Mouse (Mus musculus): ENCODE data around the gene Mipep. TPM values are rescaled to one million over a fixed set of nuclear protein-coding genes. Genes with fewer than 3 reads are reported as not detected.

Mipep gene
- polyA plus RNA-seq (2014; fragmentation: Nextera tagmentation; extraction: Ambion mirVana), result 26.3 and 27.3 TPM in 2 replicates

DNA sequence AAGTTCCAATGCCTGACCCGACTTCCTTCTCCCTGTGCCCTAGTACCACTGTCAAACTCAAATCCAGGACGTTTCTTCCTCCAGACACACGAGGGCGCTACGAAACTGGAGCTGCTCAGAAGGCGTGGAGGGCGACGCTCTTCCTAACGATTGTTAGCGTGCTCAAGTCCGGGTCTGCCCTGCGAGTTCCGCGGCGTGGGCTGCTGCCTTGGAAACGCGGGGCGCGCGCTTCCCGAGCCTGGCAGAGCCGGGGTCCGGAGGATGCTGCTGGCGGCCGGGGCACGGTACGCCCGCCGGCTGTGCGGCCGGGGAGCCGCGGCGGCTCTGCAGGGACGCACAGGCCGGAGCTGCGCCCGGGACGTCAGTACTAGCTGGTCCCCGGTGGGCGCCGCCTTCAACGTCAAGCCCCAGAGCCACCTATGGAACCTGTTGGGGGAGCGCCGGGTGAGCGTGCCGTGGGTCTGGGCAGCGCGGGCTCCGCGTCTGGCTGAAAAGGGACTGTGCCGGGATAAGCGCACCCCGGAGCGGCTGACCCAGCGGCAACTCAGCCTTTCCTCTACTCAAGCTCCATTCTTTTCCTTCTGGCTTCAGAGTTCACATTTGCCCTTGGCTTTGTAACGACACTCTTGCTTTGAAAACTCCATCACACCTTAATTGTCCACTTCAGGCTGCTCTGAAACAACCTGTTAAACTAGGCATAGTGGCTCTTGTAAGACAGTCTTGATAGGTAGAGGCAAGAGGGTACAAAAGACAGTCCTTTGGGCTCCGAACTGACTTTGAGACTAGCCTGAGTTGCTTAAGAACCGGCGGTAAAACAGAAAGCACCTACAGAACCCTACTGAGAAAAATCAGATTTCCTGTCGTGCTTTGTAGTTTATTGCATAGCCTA is at the start of gene Mipep:
Gene Mipep (plus strand): TSS at position 147 of the 889 bp plus-strand sequence.
- ATAC-seq (replicated peaks; ENCODE audit: low FRiP score), result peak; percentile 93
- Histone ChIP-seq H3K4me3 (ENCODE audit: low read depth, low read length) (peak within 1 kb of the TSS; percentile 90), H3K27ac (ENCODE audit: low read depth, low read length) (no peak within 1 kb of the TSS), H3K9me3 (ENCODE audit: control insufficient read depth, low read length) (no peaks in the 10 kb centered on the region), H3K36me3 (ENCODE audit: control insufficient read depth, insufficient read depth, low read length) (no peaks in the 10 kb centered on the region), H3K9ac (ENCODE audit: low read length) (peak within 1 kb of the TSS; percentile 76), H3K4me2 (ENCODE audit: low read depth, low read length, severe bottlenecking) (peak within 1 kb of the TSS; percentile 83), H3K27me3 (ENCODE audit: control insufficient read depth, insufficient read depth, low read length) (no peaks in the 10 kb centered on the region), H3K4me1 (replicated peaks; ENCODE audit: control insufficient read depth, insufficient read depth, low read length) (no peaks in the 10 kb centered on the region)
- peak; percentile 94 for DNase-seq (ENCODE audit: low spot score)
- WGBS, result under 1% methylated on average over 61 of the region's 61 CpGs

GRCm38 (mm10) chr14:60735206-60735605 is 49.2 kb upstream of the Mipep start:
- DNase-seq (ENCODE audit: low spot score) (no peak), ATAC-seq (replicated peaks; ENCODE audit: low FRiP score) (no peak)
- no peaks in the 10 kb centered on the region; the same call in 1 of the 2 replicates for H3K36me3 ChIP-seq (ENCODE audit: control insufficient read depth, insufficient read depth, low read length)
- no peaks in the 10 kb centered on the region for H3K9me3 ChIP-seq (ENCODE audit: control insufficient read depth, low read length)
- peaks cover 23% of the 10 kb centered on the region for H3K4me1 ChIP-seq (replicated peaks; ENCODE audit: control insufficient read depth, insufficient read depth, low read length)
- H3K27me3 ChIP-seq (ENCODE audit: control insufficient read depth, insufficient read depth, low read length), result no peaks in the 10 kb centered on the region
- H3K4me3 ChIP-seq (ENCODE audit: low read depth, low read length), result no peak overlapping the region
- H3K4me2 ChIP-seq (ENCODE audit: low read depth, low read length, severe bottlenecking), result no peak overlapping the region
- 72% methylated on average over 5 of the region's 5 CpGs for WGBS
- H3K27ac ChIP-seq (ENCODE audit: low read depth, low read length), result no peak overlapping the region
- H3K9ac ChIP-seq (ENCODE audit: low read length), result no peak overlapping the region

- Histone ChIP-seq H3K4me3 (ENCODE audit: low read depth, low read length) (no peak overlapping the region), H3K27ac (ENCODE audit: low read depth, low read length) (peak overlapping the region; percentile 55), H3K9me3 (ENCODE audit: control insufficient read depth, low read length) (no peaks in the 10 kb centered on the region), H3K4me2 (ENCODE audit: low read depth, low read length, severe bottlenecking) (no peak overlapping the region), H3K27me3 (ENCODE audit: control insufficient read depth, insufficient read depth, low read length) (no peaks in the 10 kb centered on the region), H3K9ac (ENCODE audit: low read length) (peak overlapping the region; percentile 1; the same call in 1 of the 2 replicates), H3K4me1 (replicated peaks; ENCODE audit: control insufficient read depth, insufficient read depth, low read length) (peaks cover 23% of the 10 kb centered on the region), H3K36me3 (ENCODE audit: control insufficient read depth, insufficient read depth, low read length) (no peaks in the 10 kb centered on the region; the same call in 1 of the 2 replicates)
- WGBS, result 60% methylated on average over 13 of the region's 13 CpGs
- ATAC-seq (replicated peaks; ENCODE audit: low FRiP score) (no peak), DNase-seq (ENCODE audit: low spot score) (no peak)
These were observed 48.4 kb upstream of the Mipep start for GRCm38 (mm10) chr14:60735848-60736547.

DNA sequence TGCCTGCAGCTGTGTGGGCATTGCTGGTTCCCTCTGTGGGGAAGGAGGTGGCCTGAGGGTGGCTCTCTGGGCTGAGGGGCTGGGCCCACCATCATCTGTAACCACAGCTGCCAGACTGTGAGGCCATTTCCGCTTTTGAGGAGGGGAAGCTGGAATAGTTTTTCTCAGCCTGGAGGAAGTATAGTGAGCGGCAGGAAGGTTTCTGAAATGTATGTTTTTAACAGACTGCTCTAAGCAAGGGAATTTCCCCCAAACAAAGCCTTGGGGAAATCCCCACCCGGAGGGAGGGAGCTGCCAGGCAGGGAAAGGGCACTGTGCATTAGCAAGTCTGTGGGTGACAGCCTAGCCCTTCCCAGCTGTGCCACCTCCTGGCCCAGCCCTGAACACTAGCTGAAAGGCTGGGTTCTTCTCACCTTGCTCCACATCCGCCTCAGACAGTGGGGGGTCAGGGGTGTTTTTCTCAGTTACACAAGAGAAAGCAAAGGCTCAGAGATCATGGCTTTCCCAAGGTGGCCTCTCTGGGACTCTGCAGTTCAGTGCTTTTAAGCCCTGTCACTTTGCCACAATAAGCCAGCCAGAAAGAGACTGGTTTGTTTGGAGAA is 47.7 kb upstream of the Mipep start:
- Histone ChIP-seq H3K4me2 (ENCODE audit: low read depth, low read length, severe bottlenecking) (0 out of 2 replicates have a peak overlapping the region, but pooled peaks have one; percentile 2), H3K9me3 (ENCODE audit: control insufficient read depth, low read length) (no peaks in the 10 kb centered on the region), H3K4me1 (replicated peaks; ENCODE audit: control insufficient read depth, insufficient read depth, low read length) (peaks cover 23% of the 10 kb centered on the region), H3K36me3 (ENCODE audit: control insufficient read depth, insufficient read depth, low read length) (no peaks in the 10 kb centered on the region; the same call in 1 of the 2 replicates), H3K27me3 (ENCODE audit: control insufficient read depth, insufficient read depth, low read length) (no peaks in the 10 kb centered on the region), H3K27ac (ENCODE audit: low read depth, low read length) (peak overlapping the region; percentile 55), H3K9ac (ENCODE audit: low read length) (peak overlapping the region; percentile 33; the same call in 1 of the 2 replicates), H3K4me3 (ENCODE audit: low read depth, low read length) (no peak overlapping the region)
- 7% methylated on average over 4 of the region's 4 CpGs for WGBS
- no peak for DNase-seq (ENCODE audit: low spot score)
- 0 out of 2 replicates have a peak, but pooled peaks have one; percentile 52 for ATAC-seq (replicated peaks; ENCODE audit: low FRiP score)

DNA sequence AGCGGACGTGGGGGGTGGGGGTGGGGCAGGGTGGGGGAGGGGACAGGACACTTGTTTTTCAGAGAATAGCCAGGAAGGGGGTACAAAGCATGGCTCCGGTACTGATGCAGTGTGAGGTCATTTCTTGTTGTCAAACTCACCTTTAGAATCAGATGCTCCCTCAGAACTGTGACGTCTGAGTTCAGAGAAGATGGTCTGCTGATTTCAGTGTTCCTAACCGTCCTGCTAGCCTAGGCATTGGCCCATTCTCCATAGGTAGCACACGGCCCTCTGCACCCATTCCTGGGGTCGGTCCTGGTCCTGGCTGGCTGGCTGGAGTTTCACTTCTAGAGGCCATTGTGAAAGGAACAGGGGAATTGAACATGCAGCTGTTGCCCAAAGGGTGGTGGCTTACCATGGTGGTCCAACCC is 47.2 kb upstream of the Mipep start:
- Histone ChIP-seq H3K4me2 (ENCODE audit: low read depth, low read length, severe bottlenecking) (no peak overlapping the region), H3K27me3 (ENCODE audit: control insufficient read depth, insufficient read depth, low read length) (no peaks in the 10 kb centered on the region), H3K36me3 (ENCODE audit: control insufficient read depth, insufficient read depth, low read length) (no peaks in the 10 kb centered on the region; the same call in 1 of the 2 replicates), H3K9ac (ENCODE audit: low read length) (no peak overlapping the region), H3K9me3 (ENCODE audit: control insufficient read depth, low read length) (no peaks in the 10 kb centered on the region), H3K4me3 (ENCODE audit: low read depth, low read length) (no peak overlapping the region), H3K27ac (ENCODE audit: low read depth, low read length) (peak overlapping the region; percentile 55; the same call in 1 of the 2 replicates), H3K4me1 (replicated peaks; ENCODE audit: control insufficient read depth, insufficient read depth, low read length) (peaks cover 23% of the 10 kb centered on the region)
- DNase-seq (ENCODE audit: low spot score), result no peak
- no peak for ATAC-seq (replicated peaks; ENCODE audit: low FRiP score)
- 16% methylated on average over 7 of the region's 7 CpGs for WGBS

DNA sequence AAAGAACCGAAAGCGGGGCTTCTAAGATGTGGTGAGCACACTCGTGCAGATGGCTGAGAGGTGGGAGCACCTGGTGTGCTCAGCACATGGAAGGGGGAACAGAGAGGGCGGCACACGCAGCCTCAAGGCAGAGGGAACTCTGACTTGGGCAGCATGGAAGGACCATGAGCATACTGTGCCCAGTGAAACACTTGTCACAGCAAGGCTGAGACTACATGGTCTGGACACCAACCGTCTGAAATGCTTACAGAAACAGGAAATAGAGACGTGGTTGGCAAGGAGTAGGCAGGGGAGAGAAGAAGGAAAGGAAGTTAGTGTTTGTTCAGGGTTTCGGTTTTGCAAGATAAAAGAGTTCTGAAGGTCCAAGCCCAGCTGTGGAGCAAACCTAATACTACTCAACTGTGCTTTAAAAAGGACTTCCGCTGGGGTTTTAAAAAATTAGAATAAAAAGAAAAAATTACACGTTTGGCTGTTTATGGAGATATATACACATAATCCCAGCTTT is 45.9 kb upstream of the Mipep start:
- DNase-seq (ENCODE audit: low spot score) (no peak), ATAC-seq (replicated peaks; ENCODE audit: low FRiP score) (no peak)
- Histone ChIP-seq H3K9me3 (ENCODE audit: control insufficient read depth, low read length) (no peaks in the 10 kb centered on the region), H3K9ac (ENCODE audit: low read length) (no peak overlapping the region), H3K36me3 (ENCODE audit: control insufficient read depth, insufficient read depth, low read length) (no peaks in the 10 kb centered on the region), H3K4me3 (ENCODE audit: low read depth, low read length) (no peak overlapping the region), H3K27me3 (ENCODE audit: control insufficient read depth, insufficient read depth, low read length) (no peaks in the 10 kb centered on the region), H3K27ac (ENCODE audit: low read depth, low read length) (no peak overlapping the region), H3K4me1 (replicated peaks; ENCODE audit: control insufficient read depth, insufficient read depth, low read length) (peaks cover 21% of the 10 kb centered on the region), H3K4me2 (ENCODE audit: low read depth, low read length, severe bottlenecking) (no peak overlapping the region)
- 65% methylated on average over 10 of the region's 10 CpGs for WGBS

DNA sequence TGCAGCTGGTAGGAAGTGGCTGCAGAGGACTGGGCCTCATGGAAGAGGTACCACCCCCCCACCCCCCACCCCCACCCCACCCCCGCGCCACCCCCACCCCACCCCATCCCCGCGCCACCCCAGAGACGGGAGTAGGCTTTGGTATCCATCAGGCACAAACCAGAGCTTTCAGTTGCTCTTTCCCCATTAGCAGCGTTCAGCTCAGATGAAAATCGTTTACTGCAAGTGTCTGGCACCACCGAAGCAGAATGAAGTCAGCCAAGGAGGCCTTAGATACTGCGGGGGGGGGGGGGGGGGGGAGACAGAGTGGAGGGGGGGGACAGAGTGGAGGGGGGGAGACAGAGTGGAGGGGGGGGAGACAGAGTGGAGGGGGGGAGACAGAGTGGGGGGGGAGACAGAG is 45.2 kb upstream of the Mipep start:
- Histone ChIP-seq H3K9ac (ENCODE audit: low read length) (no peak overlapping the region), H3K4me1 (replicated peaks; ENCODE audit: control insufficient read depth, insufficient read depth, low read length) (peaks cover 21% of the 10 kb centered on the region), H3K9me3 (ENCODE audit: control insufficient read depth, low read length) (no peaks in the 10 kb centered on the region), H3K36me3 (ENCODE audit: control insufficient read depth, insufficient read depth, low read length) (no peaks in the 10 kb centered on the region), H3K4me2 (ENCODE audit: low read depth, low read length, severe bottlenecking) (no peak overlapping the region), H3K4me3 (ENCODE audit: low read depth, low read length) (no peak overlapping the region), H3K27ac (ENCODE audit: low read depth, low read length) (no peak overlapping the region), H3K27me3 (ENCODE audit: control insufficient read depth, insufficient read depth, low read length) (no peaks in the 10 kb centered on the region)
- WGBS, result no CpG with 5 or more reads among the region's 9 CpGs
- DNase-seq (ENCODE audit: low spot score) (no peak), ATAC-seq (replicated peaks; ENCODE audit: low FRiP score) (no peak)

GRCm38 (mm10) chr14:60739616-60740015 is 44.8 kb upstream of the Mipep start:
- H3K27ac ChIP-seq (ENCODE audit: low read depth, low read length), result no peak overlapping the region
- no peak overlapping the region for H3K9ac ChIP-seq (ENCODE audit: low read length)
- H3K9me3 ChIP-seq (ENCODE audit: control insufficient read depth, low read length), result no peaks in the 10 kb centered on the region
- ATAC-seq (replicated peaks; ENCODE audit: low FRiP score) (no peak), DNase-seq (ENCODE audit: low spot score) (no peak)
- H3K27me3 ChIP-seq (ENCODE audit: control insufficient read depth, insufficient read depth, low read length), result no peaks in the 10 kb centered on the region
- H3K4me1 ChIP-seq (replicated peaks; ENCODE audit: control insufficient read depth, insufficient read depth, low read length), result peaks cover 21% of the 10 kb centered on the region
- H3K36me3 ChIP-seq (ENCODE audit: control insufficient read depth, insufficient read depth, low read length), result no peaks in the 10 kb centered on the region
- no peak overlapping the region for H3K4me3 ChIP-seq (ENCODE audit: low read depth, low read length)
- no peak overlapping the region for H3K4me2 ChIP-seq (ENCODE audit: low read depth, low read length, severe bottlenecking)
- 75% methylated on average over 12 of the region's 12 CpGs for WGBS
